Mouse (Mus musculus): Measurements from ENCODE around the gene Dnmt1. TPM values are rescaled to one million over a fixed set of nuclear protein-coding genes. Genes with fewer than 3 reads are reported as not detected.
A peak's percentile ranks its signal among the peaks of the same experiment; 100 is the strongest.

Dnmt1 gene
- total and polyA plus RNA-seq, 3 experiments: 89.9 to 145 (median 121) TPM

- no peak for TF ChIP-seq USF2 (conservative IDR thresholded peaks at IDR 0.05; ENCODE audit: low read depth, low read length)
- TF ChIP-seq CTCF (conservative IDR thresholded peaks at IDR 0.05 in 1 of 2, IDR thresholded peaks at IDR 0.05 in 1 of 2; ENCODE audit: low read depth in 2 of 2, low read length in 2 of 2): no peak
- TF ChIP-seq USF1 (IDR thresholded peaks at IDR 0.05; ENCODE audit: low read depth, low read length): no peak
- no peak for TF ChIP-seq ZKSCAN1 (IDR thresholded peaks at IDR 0.05; ENCODE audit: borderline replicate concordance, low read depth, low read length)
- peak; percentile 53; the same call in 1 of the 2 replicates for TF ChIP-seq MAZ (IDR thresholded peaks at IDR 0.05; ENCODE audit: low read depth, low read length)
- peak; percentile 42; the same call in 1 of the 2 replicates for TF ChIP-seq ZNF384 (IDR thresholded peaks at IDR 0.05; ENCODE audit: low read depth, low read length)
- TF ChIP-seq CHD1 (IDR thresholded peaks at IDR 0.05; ENCODE audit: low read depth, low read length): peak; percentile 99
- peak; percentile 79 for TF ChIP-seq HCFC1 (IDR thresholded peaks at IDR 0.05; ENCODE audit: low read depth, low read length)
- TF ChIP-seq BHLHE40 (IDR thresholded peaks at IDR 0.05; ENCODE audit: low read depth, low read length): peak; percentile 82
- peak; percentile 93; the same call in 1 of the 2 replicates for TF ChIP-seq E2F4 (IDR thresholded peaks at IDR 0.05; ENCODE audit: insufficient replicate concordance, low read depth, low read length)
- TF ChIP-seq ZC3H11A (IDR thresholded peaks at IDR 0.05; ENCODE audit: low read depth, low read length): no peak
Observed at GRCm38 (mm10) chr9:20952520-20953227, 7.0 kb downstream of the Dnmt1 start (continued).

- in situ Hi-C loops (cut with MboI; ENCODE audit: low pct_ligation_motif_present, low pct_unique_long_range_greater_than_20kb, low sequenced_read_pairs): no loop called here
- Histone ChIP-seq H3K9me3 (replicated peaks; ENCODE audit: low read length) (no peaks in the 10 kb centered on the region), H3K27me3 (replicated peaks) (no peaks in the 10 kb centered on the region), H3K4me3 (replicated peaks in 1 of 3; ENCODE audit: low read depth in 2 of 3, low read length in 2 of 3, poor library complexity in 1 of 3) (peak overlapping the region; percentile 83 to 92 (median 88)), H3K79me2 (replicated peaks; ENCODE audit: control insufficient read depth, extremely low read depth, insufficient read depth, poor library complexity, severe bottlenecking) (peaks cover 53% of the 10 kb centered on the region), H3K4me2 (ENCODE audit: insufficient read depth, low read depth, poor library complexity, severe bottlenecking) (peak overlapping the region; percentile 97), H3K9ac (ENCODE audit: insufficient read depth, low read depth) (peak overlapping the region; percentile 94), H3K27ac (ENCODE audit: insufficient read depth, low read depth) (peak overlapping the region; percentile 72; the same call in 1 of the 2 replicates), H3K4me1 (ENCODE audit: control insufficient read depth in 1 of 2, insufficient read depth in 2 of 2) (peaks cover 2 to 44% of the 10 kb centered on the region in 2 experiments; a peak in 3 of 4 replicates), H3K36me3 (replicated peaks in 1 of 2; ENCODE audit: control insufficient read depth in 1 of 2, insufficient read depth in 1 of 2, low read length in 1 of 2) (peaks cover 0 to 30% of the 10 kb centered on the region in 2 experiments)
- no peak for DNase-seq (ENCODE audit: extremely low read depth)
- dilution Hi-C loops (cut with MboI; ENCODE audit: extremely low pct_ligation_motif_present, extremely low pct_unique_long_range_greater_than_20kb, low sequenced_read_pairs): no loop called here
- TF ChIP-seq KAT2A (IDR thresholded peaks at IDR 0.05; ENCODE audit: insufficient replicate concordance, low read length): no peak
- no peak for TF ChIP-seq ZNF384 (IDR thresholded peaks at IDR 0.05; ENCODE audit: low read depth, low read length)
- TF ChIP-seq MYC (IDR thresholded peaks at IDR 0.05; ENCODE audit: low read depth, low read length): 0 out of 2 replicates have a peak, but pooled peaks have one; percentile 36
- TF ChIP-seq CHD2 (IDR thresholded peaks at IDR 0.05; ENCODE audit: low read length): no peak
- TF ChIP-seq ZKSCAN1 (IDR thresholded peaks at IDR 0.05; ENCODE audit: borderline replicate concordance, low read depth, low read length): no peak
- TF ChIP-seq UBTF (IDR thresholded peaks at IDR 0.05; ENCODE audit: low read depth, low read length): no peak
- TF ChIP-seq MAX (IDR thresholded peaks at IDR 0.05; ENCODE audit: low read length): no peak
- no peak for TF ChIP-seq SMC3 (IDR thresholded peaks at IDR 0.05; ENCODE audit: low read depth, low read length)
- no peak for TF ChIP-seq MXI1 (IDR thresholded peaks at IDR 0.05; ENCODE audit: low read depth, low read length)
- TF ChIP-seq ZMIZ1 (IDR thresholded peaks at IDR 0.05; ENCODE audit: low read depth, low read length): peak; percentile 21; the same call in 1 of the 2 replicates
- TF ChIP-seq E2F4 (IDR thresholded peaks at IDR 0.05; ENCODE audit: insufficient replicate concordance, low read depth, low read length): 0 out of 2 replicates have a peak, but pooled peaks have one; percentile 27
- no peak for TF ChIP-seq MAZ (IDR thresholded peaks at IDR 0.05; ENCODE audit: low read depth, low read length)
Observed at GRCm38 (mm10) chr9:20951966-20952519, 7.6 kb downstream of the Dnmt1 start.

All from CH12.LX (cell line).